Mouse (Mus musculus): ENCODE data around the gene Chad.

Gene Chad

GRCm38 (mm10) chr11:94564437-94565150 lies at the start of gene Chad:
Gene Chad, plus strand, starts transcription at chr11:94565047.
- DNase-seq = peak; percentile 39

- peak; percentile 28 for DNase-seq
Observed at GRCm38 (mm10) chr11:94521219-94521843, 43.5 kb upstream of the Chad start, which contains the start of gene Mycbpap. Gene Mycbpap, minus strand, starts transcription at chr11:94521742.

- DNase-seq = no peak
Observed at GRCm38 (mm10) chr11:94526171-94526879, 38.5 kb upstream of the Chad start.

- DNase-seq = no peak
Observed at GRCm38 (mm10) chr11:94528879-94529278, 36.0 kb upstream of the Chad start.

GRCm38 (mm10) chr11:94533171-94533570 lies 31.7 kb upstream of the Chad start:
- no peak for DNase-seq

DNA sequence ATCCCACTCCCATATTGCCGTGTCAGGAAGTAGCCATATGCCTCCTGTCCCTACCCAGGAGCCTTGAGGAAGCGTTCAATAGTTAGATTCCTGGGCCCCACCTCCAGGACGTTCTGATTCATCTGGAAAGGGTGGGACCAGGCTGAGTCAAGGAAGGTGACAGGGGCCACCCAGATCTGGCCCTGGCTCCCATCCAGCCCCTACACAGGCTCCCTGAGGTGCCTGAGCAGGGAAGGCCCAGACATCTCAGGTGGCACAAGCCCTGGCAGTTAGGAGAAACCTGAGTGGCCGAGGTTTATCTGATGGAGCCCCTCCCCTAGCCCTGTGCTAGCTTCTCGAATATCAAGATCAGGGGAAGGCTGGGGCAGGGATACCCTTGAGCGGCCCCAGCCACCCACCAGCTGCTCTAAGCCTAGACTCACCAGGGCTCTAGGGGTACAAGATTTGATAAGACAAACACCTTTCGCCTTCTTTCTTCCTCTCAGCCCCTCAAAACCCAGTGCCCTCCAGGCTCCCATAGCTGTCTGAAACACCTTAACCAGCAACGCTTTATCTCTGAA lies 26.0 kb upstream of the Chad start:
- no peak for DNase-seq

DNA sequence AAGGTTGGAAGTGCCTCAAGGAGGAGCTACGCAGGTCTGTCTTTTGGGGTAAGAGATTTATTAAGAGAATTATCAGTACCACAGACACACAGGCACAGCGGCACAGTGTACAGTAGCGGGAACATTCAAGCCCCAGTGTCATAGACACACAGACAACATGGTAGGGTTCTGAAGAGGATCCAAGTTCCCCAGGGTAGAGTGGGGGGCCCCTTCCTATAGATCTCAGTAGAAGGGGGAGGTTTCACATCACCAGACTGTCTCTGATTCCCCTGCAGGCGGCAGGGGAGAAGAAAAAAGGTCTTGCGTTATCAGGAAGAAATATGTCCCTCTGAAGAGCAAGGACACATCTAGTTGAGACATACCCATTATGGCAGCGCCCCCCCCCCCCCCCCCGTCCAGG lies 25.1 kb upstream of the Chad start:
- no peak for DNase-seq

DNA sequence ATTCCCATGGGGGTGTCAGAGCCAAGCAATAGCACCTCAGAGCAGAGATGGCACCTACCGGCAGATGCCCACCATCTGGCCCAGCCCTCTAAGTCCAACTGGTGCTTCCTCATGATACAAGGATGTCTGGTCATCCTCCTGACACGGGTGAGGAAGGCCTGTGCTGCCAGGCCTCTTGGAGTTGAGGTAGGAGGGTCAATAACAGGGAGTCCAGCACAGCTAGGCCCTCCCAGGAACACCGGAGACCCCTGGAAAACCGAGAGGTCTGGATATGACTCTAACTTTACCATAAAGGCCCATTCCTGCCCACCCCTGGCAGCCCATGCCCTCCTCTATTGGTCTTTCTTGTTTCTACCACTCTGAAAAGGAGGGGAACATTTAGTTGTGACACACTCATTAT lies 22.4 kb upstream of the Chad start:
- no peak for DNase-seq

DNA sequence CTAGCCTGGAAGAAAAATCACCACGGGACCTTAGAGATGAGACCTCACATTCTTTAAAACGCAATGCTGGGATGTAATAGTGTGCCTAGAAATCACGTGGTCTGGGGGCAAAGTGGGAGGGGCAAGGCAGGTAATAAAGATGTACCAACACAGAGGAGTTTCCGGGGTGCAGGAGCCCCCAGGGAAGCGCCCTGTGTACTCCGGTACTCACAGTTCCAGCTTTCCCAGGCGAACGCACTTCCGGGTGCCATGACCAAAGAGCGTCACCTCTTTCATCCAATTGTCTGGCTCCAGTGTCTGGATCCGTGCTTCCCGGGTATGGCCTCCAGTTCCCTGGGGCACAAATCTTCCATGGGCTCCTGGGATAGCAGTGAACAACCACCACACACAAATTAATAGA lies 21.5 kb upstream of the Chad start:
- no peak for DNase-seq

DNA sequence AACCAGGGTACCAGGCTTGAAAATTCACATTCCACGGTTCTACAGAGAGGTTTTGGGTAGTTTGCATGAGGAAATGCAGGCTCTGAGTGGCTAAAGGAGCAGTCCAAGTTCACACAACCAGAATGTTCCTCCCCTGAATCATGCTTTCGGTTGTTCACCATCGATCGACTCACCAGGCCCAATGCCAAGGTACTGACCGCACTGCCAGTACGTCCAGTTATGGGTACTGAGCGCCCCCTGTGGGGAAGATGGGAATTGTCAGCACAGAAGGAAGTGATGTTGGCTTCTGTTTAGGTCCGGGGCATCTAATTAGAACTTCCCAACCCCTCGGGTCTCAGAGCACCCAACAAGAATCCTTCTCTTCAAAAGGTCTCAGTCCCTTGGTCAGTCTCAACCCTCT lies 20.9 kb upstream of the Chad start:
- DNase-seq = peak; percentile 94

DNA sequence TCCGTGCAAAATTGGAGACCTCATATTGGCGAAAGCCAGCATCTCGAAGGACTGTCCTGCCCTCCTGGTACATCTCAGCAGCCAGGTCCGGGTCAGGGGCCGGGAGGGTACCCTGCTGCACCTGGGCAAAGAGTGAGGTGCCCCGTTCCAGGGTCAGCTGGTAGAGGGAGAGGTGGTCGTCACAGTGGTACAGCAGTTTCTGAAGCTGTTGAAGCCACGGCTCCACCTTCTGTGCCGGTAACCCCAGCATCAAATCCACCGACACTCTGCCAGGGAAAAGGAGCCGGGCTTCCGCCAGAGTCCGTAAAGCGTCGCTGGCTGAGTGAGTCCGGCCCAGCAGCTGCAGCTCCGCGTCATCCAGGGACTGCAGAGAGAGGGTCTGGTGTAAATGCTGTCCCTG lies 20.4 kb upstream of the Chad start:
- no peak for DNase-seq

DNA sequence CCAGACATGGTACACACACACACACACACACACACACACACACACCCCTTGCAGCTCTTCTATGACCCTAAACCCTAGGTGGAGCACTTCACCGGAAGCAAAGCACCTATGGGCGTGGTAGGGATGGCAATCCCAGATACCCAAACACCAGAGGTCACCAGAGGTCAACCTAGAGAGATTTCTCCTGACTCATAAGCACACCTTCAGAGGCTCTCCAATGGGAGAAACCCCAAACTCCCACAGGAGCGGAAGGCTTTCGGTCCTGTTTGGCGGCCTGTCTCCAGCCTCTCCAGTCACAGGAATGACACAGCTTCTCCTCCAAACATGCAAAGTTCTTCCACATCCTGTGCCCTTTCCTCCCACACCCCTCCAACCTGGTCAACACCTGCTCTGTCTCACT lies 18.5 kb upstream of the Chad start:
- no peak for DNase-seq

GRCm38 (mm10) chr11:94547271-94547670 lies 17.6 kb upstream of the Chad start:
- no peak for DNase-seq

- no peak for DNase-seq
Observed at GRCm38 (mm10) chr11:94548041-94548784, 16.6 kb upstream of the Chad start.

GRCm38 (mm10) chr11:94548888-94549690 lies 15.8 kb upstream of the Chad start, which contains the start of gene Rsad1:
Gene Rsad1, minus strand, starts transcription at chr11:94549255.
- DNase-seq = peak; percentile 94

- peak; percentile 72 for DNase-seq
Observed at GRCm38 (mm10) chr11:94549691-94550441, 15.0 kb upstream of the Chad start.

DNA sequence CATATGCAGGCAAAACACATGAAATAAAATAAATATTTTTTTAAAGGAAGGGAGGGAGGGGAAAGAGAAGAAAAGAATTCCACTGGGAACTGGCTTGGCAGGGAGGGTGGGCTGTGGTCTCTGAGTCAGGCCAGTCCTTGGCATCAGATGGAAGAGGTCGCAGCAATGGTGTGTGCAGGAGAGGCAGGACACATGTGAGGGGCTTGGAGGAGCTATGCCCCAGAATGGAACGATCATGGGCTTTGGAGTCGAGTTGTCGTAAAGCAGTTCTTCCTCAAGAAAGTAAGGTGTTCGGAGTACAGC lies 14.5 kb upstream of the Chad start:
- DNase-seq = no peak

DNA sequence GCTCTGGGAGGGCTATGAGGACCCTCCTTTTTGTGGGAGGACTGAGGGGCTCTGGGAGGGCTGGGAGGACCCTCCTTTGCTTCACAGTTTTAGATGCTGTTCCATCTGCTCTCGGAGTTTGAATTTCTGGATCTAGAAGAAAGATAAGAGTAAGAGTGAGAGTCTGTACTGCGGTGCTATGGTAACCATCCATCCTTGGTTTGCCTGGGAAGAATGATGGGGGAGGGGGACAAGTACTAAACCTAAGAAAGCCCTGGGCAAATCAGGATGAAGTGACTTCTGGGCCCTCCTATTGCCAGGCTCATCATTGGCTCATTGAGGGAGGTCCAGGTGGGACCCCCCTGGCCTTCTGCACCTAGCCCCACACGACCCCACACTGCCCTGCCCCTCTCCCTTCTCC lies 6.6 kb upstream of the Chad start:
- no peak for DNase-seq

GRCm38 (mm10) chr11:94563383-94563782 lies 1.5 kb upstream of the Chad start:
- DNase-seq = no peak

DNA sequence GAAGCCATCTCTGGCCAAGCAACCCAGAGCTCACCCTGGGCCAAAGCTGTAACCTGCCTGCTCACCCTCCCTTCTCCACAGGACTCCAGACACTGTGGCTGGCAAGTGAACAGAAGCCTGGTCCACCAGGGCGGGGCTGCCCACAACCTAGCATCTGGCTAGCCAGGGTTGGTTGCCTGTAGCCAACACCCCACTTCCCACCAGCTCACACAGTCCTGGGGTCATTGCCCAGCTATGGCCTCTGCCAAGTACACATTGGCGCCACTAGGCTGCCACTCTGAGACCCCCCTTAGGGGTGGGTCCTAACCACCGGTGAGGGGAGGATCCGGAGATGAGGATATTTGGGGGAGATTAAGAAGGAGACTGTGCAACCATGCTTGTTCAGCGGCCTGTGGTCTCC lies 1.0 kb upstream of the Chad start:
- DNase-seq = no peak

DNA sequence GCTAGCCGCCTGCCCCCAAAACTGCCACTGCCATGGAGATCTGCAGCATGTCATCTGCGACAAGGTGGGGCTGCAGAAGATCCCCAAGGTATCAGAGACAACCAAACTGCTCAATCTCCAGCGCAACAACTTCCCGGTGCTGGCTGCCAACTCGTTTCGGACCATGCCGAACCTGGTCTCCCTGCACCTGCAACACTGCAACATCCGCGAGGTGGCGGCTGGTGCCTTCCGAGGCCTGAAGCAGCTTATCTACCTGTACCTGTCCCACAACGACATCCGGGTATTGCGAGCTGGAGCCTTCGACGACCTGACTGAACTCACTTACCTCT lies 268 bp downstream of the Chad start:
- DNase-seq = no peak

- no peak for DNase-seq
Observed at GRCm38 (mm10) chr11:94566534-94566933, 1.7 kb downstream of the Chad start.
